Mouse (Mus musculus): ENCODE data around the gene Fbp1. TPM values are rescaled to one million over a fixed set of nuclear protein-coding genes. Genes with fewer than 3 reads are reported as not detected.
"Not testable (repeated sequence)": the region's sequence is repeated elsewhere in the genome, so short reads cannot be mapped to it uniquely, and the experiment has no call there.

The Fbp1 gene
- total and polyA plus RNA-seq, 3 experiments, result not detected

DNA sequence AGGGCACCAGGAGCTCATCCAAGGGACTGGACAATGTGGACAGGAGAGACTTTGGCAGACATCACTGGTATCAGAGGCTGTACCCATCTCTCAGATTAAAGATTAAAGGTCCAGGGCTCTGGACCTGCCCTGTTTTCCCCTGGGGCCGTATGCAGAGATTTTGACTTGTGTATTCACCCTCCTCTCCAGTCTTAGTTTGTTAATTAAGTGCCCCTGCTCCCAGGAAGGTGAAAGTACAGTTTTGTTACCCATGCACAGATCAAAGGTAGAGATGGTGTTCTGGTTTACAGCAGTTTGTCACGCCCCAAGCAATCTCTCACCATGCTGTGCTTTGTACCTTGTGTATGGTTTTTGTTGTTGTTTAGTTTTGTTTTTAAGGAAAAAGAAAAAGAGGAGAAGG lies 17.5 kb downstream of the Fbp1 start:
- no peak for ATAC-seq (ENCODE audit: extremely low read depth, insufficient number of reproducible peaks, low FRiP score, poor library complexity, severe bottlenecking)

GRCm38 (mm10) chr13:62866817-62867216 lies 21.3 kb downstream of the Fbp1 start:
- Histone ChIP-seq H3K4me1 (ENCODE audit: insufficient read depth, low read depth, low read length) (no peaks in the 10 kb centered on the region), H3K9me3 (replicated peaks) (peaks cover 44% of the 10 kb centered on the region), H3K36me3 (replicated peaks) (no peaks in the 10 kb centered on the region), H3K4me3 (ENCODE audit: low read depth, low read length) (no peak overlapping the region), H3K27me3 (ENCODE audit: insufficient read depth, low read length) (no peaks in the 10 kb centered on the region)
- no peak for TF ChIP-seq GATA1 (IDR thresholded peaks at IDR 0.05; ENCODE audit: borderline replicate concordance, low read length)
- TF ChIP-seq TAL1 (conservative IDR thresholded peaks at IDR 0.05; ENCODE audit: low read depth, low read length), result no peak
- TF ChIP-seq CTCF (IDR thresholded peaks at IDR 0.05; ENCODE audit: low read depth, low read length), result no peak
- no peak for TF ChIP-seq POLR2AphosphoS5 (IDR thresholded peaks at IDR 0.05; ENCODE audit: insufficient replicate concordance, low read depth, low read length)
- TF ChIP-seq GATA2 (IDR thresholded peaks at IDR 0.05; ENCODE audit: borderline replicate concordance, low read depth, low read length), result no peak
- ATAC-seq (ENCODE audit: extremely low read depth, insufficient number of reproducible peaks, low FRiP score, poor library complexity, severe bottlenecking), result no peak
- no peak for DNase-seq (ENCODE audit: low spot score)

More for the DNA sequence above, 17.5 kb downstream of the Fbp1 start:
- no peaks in the 10 kb centered on the region for H3K4me1 ChIP-seq (ENCODE audit: insufficient read depth, low read depth, low read length)
- peaks cover 29% of the 10 kb centered on the region for H3K9me3 ChIP-seq (replicated peaks)
- H3K4me3 ChIP-seq (ENCODE audit: low read depth, low read length), result no peak overlapping the region
- H3K36me3 ChIP-seq (replicated peaks), result no peaks in the 10 kb centered on the region
- TF ChIP-seq CTCF (IDR thresholded peaks at IDR 0.05; ENCODE audit: low read depth, low read length), result no peak
- TF ChIP-seq GATA2 (IDR thresholded peaks at IDR 0.05; ENCODE audit: borderline replicate concordance, low read depth, low read length), result no peak
- TF ChIP-seq POLR2AphosphoS5 (IDR thresholded peaks at IDR 0.05; ENCODE audit: insufficient replicate concordance, low read depth, low read length), result no peak
- TF ChIP-seq TAL1 (conservative IDR thresholded peaks at IDR 0.05; ENCODE audit: low read depth, low read length), result no peak
- TF ChIP-seq GATA1 (IDR thresholded peaks at IDR 0.05; ENCODE audit: borderline replicate concordance, low read length), result no peak
- DNase-seq (ENCODE audit: low spot score), result no peak
- no peaks in the 10 kb centered on the region; the same call in 1 of the 2 replicates for H3K27me3 ChIP-seq (ENCODE audit: insufficient read depth, low read length)

DNA sequence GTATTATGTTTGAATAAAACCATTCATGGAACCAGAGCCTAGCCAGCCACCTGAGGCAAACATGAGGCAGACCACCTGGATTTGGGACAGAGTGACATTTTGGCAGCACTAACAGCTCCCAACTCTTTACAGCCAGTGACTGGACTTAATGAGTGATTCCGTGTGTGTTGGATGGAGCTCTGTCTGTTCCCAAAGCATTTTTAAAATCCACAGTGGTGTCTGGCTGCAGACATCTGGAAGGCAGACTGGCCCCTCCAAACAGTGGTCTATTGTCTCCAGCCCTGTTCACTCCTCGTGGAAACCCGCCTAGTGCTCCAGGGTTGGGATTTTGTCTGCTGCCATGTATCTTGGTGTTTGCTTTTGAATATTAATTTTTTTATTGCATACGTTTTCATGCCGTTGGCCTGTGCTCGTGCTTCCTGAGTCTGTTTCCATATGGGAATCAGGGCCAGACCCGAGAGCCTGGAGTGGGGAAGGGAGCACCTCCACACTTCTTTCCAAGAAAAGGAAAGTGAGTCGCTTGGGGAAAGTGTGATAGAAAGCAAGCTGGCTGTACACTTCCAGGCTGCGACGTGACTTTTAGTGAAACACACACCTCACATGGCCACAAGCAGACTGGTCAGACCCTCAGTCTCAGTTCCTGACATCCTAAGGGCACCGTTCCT lies 22.3 kb downstream of the Fbp1 start:
- H3K4me1 ChIP-seq (ENCODE audit: insufficient read depth, low read depth, low read length), result no peaks in the 10 kb centered on the region
- H3K9me3 ChIP-seq (replicated peaks), result peaks cover 51% of the 10 kb centered on the region
- H3K4me3 ChIP-seq (ENCODE audit: low read depth, low read length), result no peak overlapping the region
- no peaks in the 10 kb centered on the region for H3K36me3 ChIP-seq (replicated peaks)
- DNase-seq (ENCODE audit: low spot score) (no peak), ATAC-seq (ENCODE audit: extremely low read depth, insufficient number of reproducible peaks, low FRiP score, poor library complexity, severe bottlenecking) (no peak)
- no peak for TF ChIP-seq GATA2 (IDR thresholded peaks at IDR 0.05; ENCODE audit: borderline replicate concordance, low read depth, low read length)
- no peak for TF ChIP-seq TAL1 (conservative IDR thresholded peaks at IDR 0.05; ENCODE audit: low read depth, low read length)
- TF ChIP-seq POLR2AphosphoS5 (IDR thresholded peaks at IDR 0.05; ENCODE audit: insufficient replicate concordance, low read depth, low read length), result no peak
- no peak for TF ChIP-seq CTCF (IDR thresholded peaks at IDR 0.05; ENCODE audit: low read depth, low read length)
- TF ChIP-seq GATA1 (IDR thresholded peaks at IDR 0.05; ENCODE audit: borderline replicate concordance, low read length), result no peak
- no peaks in the 10 kb centered on the region for H3K27me3 ChIP-seq (ENCODE audit: insufficient read depth, low read length)

DNA sequence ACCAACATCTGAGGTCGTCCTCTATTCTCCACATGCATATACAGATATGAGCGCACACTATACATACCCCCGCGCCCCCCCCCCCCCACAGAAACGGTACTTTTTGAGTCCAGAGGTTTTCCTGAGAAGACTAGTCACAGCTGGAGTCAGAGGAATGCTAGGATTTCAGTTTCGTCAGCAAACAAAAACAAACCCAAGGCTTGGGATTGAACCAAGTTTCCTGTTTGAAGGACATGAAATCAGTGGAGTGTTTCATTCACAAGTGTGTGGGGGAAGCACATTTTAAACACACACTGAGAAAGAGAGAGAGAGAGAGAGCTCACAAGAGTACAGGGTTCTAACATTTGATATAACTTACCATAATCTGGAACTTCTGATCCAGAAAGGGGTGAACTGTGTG lies 24.3 kb downstream of the Fbp1 start:
- Histone ChIP-seq H3K4me1 (ENCODE audit: insufficient read depth, low read depth, low read length) (no peaks in the 10 kb centered on the region), H3K4me3 (ENCODE audit: low read depth, low read length) (no peak overlapping the region), H3K36me3 (replicated peaks) (no peaks in the 10 kb centered on the region), H3K27me3 (ENCODE audit: insufficient read depth, low read length) (no peaks in the 10 kb centered on the region), H3K9me3 (replicated peaks) (peaks cover 59% of the 10 kb centered on the region)
- ATAC-seq (ENCODE audit: extremely low read depth, insufficient number of reproducible peaks, low FRiP score, poor library complexity, severe bottlenecking) (no peak), DNase-seq (ENCODE audit: low spot score) (no peak)
- TF ChIP-seq GATA1 (IDR thresholded peaks at IDR 0.05; ENCODE audit: borderline replicate concordance, low read length) (no peak), TAL1 (conservative IDR thresholded peaks at IDR 0.05; ENCODE audit: low read depth, low read length) (no peak), CTCF (IDR thresholded peaks at IDR 0.05; ENCODE audit: low read depth, low read length) (no peak), GATA2 (IDR thresholded peaks at IDR 0.05; ENCODE audit: borderline replicate concordance, low read depth, low read length) (no peak), POLR2AphosphoS5 (IDR thresholded peaks at IDR 0.05; ENCODE audit: insufficient replicate concordance, low read depth, low read length) (no peak)

DNA sequence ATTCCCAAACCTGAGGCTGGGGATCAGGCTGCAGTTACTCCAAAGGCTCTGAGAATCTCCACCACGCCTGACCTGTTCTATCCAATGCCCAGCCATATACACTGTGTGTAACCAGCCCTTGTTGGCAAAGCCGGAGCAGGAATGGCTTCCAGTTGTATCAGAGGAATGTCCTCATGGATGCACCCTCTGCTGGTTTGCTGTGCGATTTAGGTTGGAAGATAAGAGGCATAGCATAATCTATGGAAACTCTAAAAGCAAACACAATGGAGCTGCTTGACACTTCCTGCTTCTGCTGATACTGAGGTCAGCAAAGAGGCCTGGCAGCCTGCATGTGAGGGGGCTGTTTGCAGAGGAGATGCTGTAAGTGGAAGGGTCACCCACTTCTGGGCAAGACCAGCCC lies 25.2 kb downstream of the Fbp1 start:
- Histone ChIP-seq H3K4me3 (ENCODE audit: low read depth, low read length) (no peak overlapping the region), H3K36me3 (replicated peaks) (no peaks in the 10 kb centered on the region), H3K4me1 (ENCODE audit: insufficient read depth, low read depth, low read length) (no peaks in the 10 kb centered on the region), H3K9me3 (replicated peaks) (peaks cover 61% of the 10 kb centered on the region), H3K27me3 (ENCODE audit: insufficient read depth, low read length) (no peaks in the 10 kb centered on the region)
- TF ChIP-seq POLR2AphosphoS5 (IDR thresholded peaks at IDR 0.05; ENCODE audit: insufficient replicate concordance, low read depth, low read length) (no peak), GATA2 (IDR thresholded peaks at IDR 0.05; ENCODE audit: borderline replicate concordance, low read depth, low read length) (no peak), GATA1 (IDR thresholded peaks at IDR 0.05; ENCODE audit: borderline replicate concordance, low read length) (no peak), CTCF (IDR thresholded peaks at IDR 0.05; ENCODE audit: low read depth, low read length) (no peak), TAL1 (conservative IDR thresholded peaks at IDR 0.05; ENCODE audit: low read depth, low read length) (no peak)
- no peak for ATAC-seq (ENCODE audit: extremely low read depth, insufficient number of reproducible peaks, low FRiP score, poor library complexity, severe bottlenecking)
- DNase-seq (ENCODE audit: low spot score), result no peak

- no peaks in the 10 kb centered on the region for H3K36me3 ChIP-seq (replicated peaks)
- TF ChIP-seq TAL1 (conservative IDR thresholded peaks at IDR 0.05; ENCODE audit: low read depth, low read length) (no peak), CTCF (IDR thresholded peaks at IDR 0.05; ENCODE audit: low read depth, low read length) (no peak), GATA2 (IDR thresholded peaks at IDR 0.05; ENCODE audit: borderline replicate concordance, low read depth, low read length) (no peak), GATA1 (IDR thresholded peaks at IDR 0.05; ENCODE audit: borderline replicate concordance, low read length) (no peak)
- H3K4me3 ChIP-seq (ENCODE audit: low read depth, low read length), result no peak overlapping the region
- no peak for ATAC-seq (ENCODE audit: extremely low read depth, insufficient number of reproducible peaks, low FRiP score, poor library complexity, severe bottlenecking)
- H3K27me3 ChIP-seq (ENCODE audit: insufficient read depth, low read length), result no peaks in the 10 kb centered on the region
- no peaks in the 10 kb centered on the region for H3K4me1 ChIP-seq (ENCODE audit: insufficient read depth, low read depth, low read length)
- DNase-seq (ENCODE audit: low spot score), result no peak
- H3K9me3 ChIP-seq (replicated peaks), result peaks cover 75% of the 10 kb centered on the region
Observed at GRCm38 (mm10) chr13:62860068-62860467, 28.0 kb downstream of the Fbp1 start.

GRCm38 (mm10) chr13:62859251-62859650 lies 28.8 kb downstream of the Fbp1 start:
- DNase-seq (ENCODE audit: low spot score); H3K4me1 ChIP-seq (ENCODE audit: insufficient read depth, low read depth, low read length): not testable (repeated sequence)

More at GRCm38 (mm10) chr13:62859251-62859650, 28.8 kb downstream of the Fbp1 start:
- H3K4me3 ChIP-seq (ENCODE audit: low read depth, low read length); H3K27me3 ChIP-seq (ENCODE audit: insufficient read depth, low read length); ATAC-seq (ENCODE audit: extremely low read depth, insufficient number of reproducible peaks, low FRiP score, poor library complexity, severe bottlenecking); H3K36me3 ChIP-seq (replicated peaks): not testable (repeated sequence)
- H3K9me3 ChIP-seq (replicated peaks), result peaks cover 76% of the 10 kb centered on the region
